Mouse (Mus musculus) heart, adult 18-20 months (tissue): ENCODE results near the gene Pip4k2a. TPM values are rescaled to one million over a fixed set of nuclear protein-coding genes. Genes with fewer than 3 reads are reported as not detected.

ENCODE experiments used
- DNase-seq, 2 experiments: peaks; one replicate each; pipeline ENCODE4 v3.0.0; 2021 to 2022; ENCODE audit warnings: mixed read lengths in 1 of 2
- total RNA-seq, 2 experiments: library from RNA; stranded (reverse); gene quantifications; 2 replicates each; pipeline ENCODE4 v1.2.3; 2021

The Pip4k2a gene
- total RNA-seq, 2 experiments from 2014 or later: 6.3 to 7.7 TPM

DNA sequence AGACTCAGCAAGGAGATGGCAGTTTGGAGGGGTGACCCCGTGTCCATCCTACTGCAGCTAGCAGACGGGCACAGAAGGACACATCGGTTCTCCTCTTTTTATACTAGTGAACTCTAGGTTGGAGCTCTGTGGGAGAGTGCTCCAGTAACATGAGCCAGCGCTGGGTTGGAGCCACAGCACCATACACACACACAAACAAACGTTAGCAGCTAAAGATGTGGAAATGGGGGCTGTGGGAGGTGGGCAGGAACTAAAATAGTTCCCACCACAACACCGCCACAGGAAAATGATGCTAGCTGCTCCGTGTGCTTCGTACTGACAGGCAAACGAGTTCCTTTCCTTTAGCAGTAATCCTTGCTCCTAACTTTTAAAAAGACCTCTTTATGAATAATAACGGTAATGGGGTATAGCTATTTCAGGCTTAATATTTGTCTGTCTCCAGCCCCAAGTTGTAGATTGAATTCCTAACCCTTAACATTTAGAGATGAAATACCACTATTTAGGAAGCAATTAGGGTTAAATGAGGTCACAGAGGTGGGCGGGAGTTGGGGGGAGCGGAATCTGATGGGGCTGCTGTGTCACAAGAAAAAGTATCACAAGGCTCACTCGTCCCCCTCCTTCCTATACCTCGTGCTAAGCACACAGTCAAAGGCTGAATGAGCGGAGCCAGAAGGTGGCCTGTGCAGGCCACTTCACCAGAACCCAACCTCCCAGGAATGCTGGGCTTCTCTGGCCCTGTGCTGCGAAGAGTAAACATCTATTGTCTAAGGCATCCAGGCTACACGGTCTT, 73.9 kb downstream of the Pip4k2a start:
- DNase-seq: no peak

- DNase-seq: no peak
These were observed 74.8 kb downstream of the Pip4k2a start for GRCm38 (mm10) chr2:18923098-18923649.

- no peak for DNase-seq
These were observed 76.3 kb downstream of the Pip4k2a start for GRCm38 (mm10) chr2:18921570-18922180.

- DNase-seq: no peak
These were observed 77.5 kb downstream of the Pip4k2a start for GRCm38 (mm10) chr2:18920461-18920877.

GRCm38 (mm10) chr2:18919797-18920354, 78.0 kb downstream of the Pip4k2a start:
- no peak for DNase-seq

DNA sequence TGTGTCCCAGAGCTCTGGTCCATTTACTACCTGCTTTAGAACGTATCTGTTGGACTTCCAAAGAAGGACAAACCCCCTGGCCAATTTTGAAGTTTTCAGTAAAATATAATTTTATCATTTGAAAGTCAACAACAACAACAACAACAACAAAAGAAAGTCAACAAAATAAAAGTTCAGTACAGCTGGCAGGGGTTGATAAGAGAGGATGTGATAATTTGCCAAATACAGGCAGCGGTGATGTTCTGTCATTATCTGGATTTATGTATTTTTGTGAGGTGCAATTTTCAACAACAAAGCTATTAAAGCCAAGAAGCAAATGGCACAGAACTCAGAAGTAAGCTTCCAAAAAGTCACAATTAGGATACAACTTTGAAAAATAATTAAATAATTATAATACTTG, 80.1 kb downstream of the Pip4k2a start:
- no peak for DNase-seq

DNA sequence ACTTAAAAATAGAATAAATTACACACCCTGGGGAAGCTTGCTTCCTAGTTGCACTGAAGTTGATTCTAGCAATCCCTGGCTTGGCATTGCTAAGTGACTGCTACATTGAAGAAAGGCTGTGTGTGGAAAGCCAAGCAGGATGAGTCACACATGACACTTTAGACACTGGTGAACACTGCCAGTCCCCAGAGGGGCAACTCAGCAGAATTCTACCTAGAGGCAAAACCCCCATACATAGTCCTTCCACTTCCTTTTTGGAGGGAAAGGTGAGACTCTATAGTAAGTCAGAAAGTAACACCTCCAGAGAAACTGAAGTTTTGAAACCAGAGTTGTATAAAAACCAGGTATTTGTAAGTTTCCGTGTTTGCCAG, 80.6 kb downstream of the Pip4k2a start:
- no peak for DNase-seq

DNA sequence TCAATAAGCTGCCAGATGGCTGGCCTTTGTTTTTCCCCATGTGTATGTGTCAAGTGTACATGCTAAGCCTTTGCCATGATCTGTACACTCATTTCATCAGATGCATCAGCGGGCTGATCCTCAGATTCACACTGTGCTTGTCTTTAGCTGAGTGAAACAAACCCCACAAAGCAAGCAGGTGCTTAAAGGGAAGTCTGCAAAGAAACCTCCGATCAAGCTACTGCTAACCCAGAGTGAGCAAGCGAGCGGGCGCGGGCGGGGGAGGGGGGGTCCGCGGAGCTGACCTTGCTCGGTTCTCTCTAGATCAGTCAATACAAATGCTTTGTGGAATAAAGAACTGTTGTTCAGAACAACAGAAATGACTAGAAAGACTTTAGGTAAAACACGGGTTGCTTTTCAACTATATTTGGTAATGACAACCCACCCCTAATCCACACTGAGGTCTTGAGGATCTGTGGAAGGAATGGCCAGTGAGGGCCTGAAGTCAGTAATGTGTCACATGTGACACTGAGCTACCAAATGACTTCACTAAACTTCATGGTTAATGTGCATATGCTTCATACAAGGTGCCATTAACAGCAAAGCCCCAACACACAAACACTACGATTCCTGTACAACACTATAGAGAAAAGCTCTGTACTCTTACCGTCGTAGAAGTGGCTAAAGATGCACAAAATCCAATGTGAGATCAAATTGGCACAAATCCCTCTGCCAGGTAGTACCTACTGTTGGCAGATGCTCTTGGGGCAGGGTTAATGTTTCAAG, 81.1 kb downstream of the Pip4k2a start:
- no peak for DNase-seq

DNA sequence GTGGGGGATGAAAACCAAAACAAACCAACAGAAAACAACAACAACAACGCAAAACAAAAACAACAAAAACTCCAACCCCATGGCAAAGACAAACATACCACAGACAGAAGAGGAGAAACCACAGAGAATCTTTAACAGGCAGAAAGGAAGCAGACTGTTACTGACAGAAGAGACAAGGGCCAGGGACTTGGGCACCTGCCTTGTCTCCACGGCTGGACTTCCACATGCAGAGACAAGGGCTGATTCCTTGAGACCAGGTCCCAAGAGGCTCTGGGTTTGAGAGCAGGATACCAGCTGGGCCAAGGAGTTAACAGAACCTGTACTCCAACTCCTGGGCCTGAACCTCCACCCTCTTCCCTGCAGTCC, 81.9 kb downstream of the Pip4k2a start:
- no peak for DNase-seq

- no peak for DNase-seq
These were observed 82.4 kb downstream of the Pip4k2a start for GRCm38 (mm10) chr2:18915372-18916041.

DNA sequence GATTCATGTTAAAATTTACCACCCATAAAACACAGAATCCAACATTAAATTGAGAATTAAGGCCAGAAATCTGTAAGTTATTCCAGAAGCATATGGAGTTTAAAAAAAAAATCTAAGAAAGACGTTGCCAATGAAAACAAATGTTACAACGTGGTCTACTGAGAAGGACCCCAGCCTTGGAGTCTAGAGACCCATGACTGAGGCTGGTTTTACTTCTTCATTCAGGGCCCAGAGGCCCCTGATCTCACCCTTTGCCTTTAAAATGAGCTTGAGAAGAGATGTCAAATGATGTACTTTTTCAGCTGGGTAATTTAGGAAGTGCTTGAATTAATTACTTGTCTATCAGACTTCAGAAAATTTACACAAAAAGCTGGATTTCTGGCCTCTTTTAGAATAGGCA, 83.2 kb downstream of the Pip4k2a start:
- no peak for DNase-seq

DNA sequence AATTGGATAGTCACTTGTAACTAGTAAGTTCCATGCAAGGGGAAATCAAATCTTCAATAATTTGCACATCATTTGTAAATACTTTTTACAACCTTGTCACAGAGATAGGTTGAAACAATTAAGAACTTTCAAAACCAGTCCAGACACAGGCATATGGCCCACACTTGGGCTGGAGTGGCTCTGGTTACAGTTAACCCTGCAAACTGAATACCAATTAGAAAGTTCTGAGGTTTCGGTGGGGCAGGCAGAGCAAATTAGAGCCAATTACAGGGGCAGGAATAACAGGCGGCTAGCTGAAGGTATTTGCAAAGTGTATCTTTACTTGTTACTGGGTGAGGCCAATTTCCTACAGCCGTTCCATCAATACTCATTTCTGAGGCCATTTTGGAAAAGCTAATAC, 84.3 kb downstream of the Pip4k2a start:
- DNase-seq: no peak

DNA sequence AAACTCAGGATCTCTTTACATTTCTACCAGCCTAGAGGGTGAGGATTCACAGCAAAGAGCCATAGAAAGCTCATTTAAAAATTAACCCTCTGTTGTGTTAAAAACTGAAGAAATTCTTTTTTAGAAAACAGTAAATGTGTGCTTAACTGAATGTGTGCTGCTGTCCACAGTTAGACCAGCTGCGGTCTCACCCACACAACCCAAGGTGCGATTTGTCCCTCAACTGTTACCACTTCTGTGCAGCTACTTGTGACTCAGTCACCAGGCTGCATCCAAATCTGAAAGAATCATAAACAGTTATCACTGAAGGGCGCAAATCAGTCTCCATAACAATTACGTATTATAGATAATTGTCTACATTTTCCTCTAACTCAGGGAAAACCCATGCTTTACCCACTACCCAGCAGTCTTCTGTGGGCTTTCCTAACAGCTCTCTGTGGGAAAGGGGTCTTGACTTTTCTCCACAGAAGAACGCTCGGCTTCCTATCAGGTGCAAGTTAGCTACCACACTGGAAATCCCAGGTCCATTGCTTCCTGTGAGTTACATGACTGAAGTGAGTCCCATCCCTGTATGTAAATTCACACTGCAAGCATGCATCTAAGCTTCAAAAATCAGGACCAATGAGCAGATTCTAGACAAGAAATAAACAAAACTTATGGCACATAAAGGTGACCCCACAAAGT, 86.5 kb downstream of the Pip4k2a start:
- no peak for DNase-seq

DNA sequence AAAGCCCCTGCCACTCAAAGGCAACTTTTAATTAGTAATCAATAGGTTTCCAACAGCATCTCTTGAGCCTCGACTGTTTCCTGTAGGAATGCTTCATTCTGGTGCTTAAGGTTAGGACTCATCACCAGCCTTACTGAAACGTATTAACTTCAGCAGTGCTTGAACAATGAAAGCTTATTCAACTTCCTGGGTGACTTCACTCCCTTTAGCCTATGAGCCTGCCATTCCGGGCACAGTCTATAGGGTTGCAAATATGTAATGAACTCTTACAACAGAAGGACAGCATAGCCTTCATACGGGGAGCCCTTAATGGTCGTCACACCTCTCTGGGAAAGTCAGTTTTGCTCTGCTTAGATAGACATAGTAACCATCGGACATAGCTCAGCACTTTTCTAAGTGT, 87.7 kb downstream of the Pip4k2a start:
- no peak for DNase-seq

- peak; percentile 30 to 37 for DNase-seq
These were observed 88.2 kb downstream of the Pip4k2a start for GRCm38 (mm10) chr2:18909713-18910112.

DNA sequence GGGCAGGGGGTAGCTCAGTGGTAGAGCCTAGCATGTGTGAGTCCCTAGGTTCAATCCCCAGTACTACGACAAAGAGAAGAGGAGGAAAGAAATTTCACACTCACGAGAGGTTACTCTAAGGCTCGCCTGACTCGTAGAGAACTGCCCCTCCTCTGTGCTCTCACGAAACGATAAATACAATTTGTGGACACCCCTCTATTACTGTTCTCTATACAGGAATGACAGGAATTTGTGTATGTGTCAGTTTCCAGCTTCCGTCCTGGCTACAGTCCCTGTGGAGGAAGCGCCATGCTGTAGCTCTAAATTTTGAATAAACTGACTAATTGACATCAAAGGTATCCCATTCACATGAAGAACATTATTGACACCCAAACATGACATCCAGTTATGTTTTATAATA, 90.7 kb downstream of the Pip4k2a start:
- DNase-seq: no peak

DNA sequence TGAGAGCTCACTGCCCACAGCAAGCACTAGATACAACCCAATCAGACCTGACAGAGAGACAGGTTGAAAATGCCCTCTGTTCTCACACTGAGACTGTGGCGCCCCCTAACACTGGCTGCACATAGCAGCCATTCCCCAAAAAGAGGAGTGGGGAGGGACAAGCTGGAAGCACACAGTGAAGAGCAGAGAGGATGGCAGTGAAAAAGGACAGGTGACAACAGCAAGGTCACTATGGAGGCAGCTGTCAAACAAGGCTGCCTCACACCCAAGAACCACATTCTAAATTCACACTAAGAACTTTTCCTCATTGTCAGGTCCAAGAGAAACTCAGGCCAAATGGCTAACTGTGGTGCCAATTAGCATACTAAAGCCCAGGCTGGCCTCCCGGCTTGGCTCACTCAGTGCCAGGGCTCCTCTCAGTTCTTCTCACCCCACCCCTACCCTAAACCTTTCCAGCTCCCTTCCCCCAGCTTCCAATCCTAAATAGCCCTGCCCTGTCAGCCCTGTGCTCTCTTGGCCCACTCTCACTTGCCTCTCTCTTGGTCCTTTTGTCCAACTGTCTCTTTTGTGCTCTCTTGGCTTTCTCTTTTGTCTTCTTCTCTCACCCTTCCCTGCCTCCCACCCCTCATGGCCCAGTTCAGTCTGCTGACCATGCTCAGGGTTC, 91.4 kb downstream of the Pip4k2a start:
- peak in 1 of 2 experiments; percentile 29 for DNase-seq

DNA sequence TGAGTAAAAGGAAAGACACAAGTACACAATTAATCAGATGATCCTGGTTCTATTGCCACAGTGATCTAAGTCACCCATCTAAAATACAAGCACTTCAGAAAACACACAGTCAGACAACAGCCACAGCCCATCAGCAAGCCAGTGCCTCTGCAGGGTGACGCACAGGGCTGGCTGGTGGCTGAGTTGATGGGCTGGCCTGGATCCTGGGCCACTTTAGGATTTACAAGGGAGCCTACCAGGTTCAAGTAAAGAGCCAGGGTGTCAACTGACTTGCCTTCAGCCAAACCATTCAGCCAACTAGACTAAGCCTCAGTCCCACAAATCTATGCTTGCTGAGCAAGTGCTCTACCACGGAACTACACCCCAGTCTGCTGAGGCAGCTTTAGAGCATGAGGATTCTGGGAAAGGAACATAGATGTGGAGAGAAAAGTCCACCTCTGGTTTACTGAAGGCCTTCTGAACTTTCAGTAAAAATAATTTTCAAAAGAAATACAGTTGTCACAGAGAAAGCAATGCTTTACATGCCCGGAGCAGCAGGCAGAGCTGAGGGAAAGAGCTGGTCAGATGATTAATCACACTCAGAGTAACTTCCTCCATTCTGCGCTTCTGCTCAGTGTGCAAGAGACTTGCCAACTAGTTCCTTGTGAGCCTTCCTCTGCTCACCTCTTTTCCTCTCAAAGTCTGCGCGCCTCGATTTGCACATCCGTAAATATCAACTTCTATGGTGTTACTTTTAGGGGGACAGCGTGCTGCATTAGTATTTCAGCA, 94.4 kb downstream of the Pip4k2a start:
- DNase-seq: no peak

GRCm38 (mm10) chr2:18901133-18901532, 96.8 kb downstream of the Pip4k2a start:
- no peak for DNase-seq

- DNase-seq: no peak
These were observed 97.3 kb downstream of the Pip4k2a start for GRCm38 (mm10) chr2:18900635-18901034.
